In the genomic region with DNA sequence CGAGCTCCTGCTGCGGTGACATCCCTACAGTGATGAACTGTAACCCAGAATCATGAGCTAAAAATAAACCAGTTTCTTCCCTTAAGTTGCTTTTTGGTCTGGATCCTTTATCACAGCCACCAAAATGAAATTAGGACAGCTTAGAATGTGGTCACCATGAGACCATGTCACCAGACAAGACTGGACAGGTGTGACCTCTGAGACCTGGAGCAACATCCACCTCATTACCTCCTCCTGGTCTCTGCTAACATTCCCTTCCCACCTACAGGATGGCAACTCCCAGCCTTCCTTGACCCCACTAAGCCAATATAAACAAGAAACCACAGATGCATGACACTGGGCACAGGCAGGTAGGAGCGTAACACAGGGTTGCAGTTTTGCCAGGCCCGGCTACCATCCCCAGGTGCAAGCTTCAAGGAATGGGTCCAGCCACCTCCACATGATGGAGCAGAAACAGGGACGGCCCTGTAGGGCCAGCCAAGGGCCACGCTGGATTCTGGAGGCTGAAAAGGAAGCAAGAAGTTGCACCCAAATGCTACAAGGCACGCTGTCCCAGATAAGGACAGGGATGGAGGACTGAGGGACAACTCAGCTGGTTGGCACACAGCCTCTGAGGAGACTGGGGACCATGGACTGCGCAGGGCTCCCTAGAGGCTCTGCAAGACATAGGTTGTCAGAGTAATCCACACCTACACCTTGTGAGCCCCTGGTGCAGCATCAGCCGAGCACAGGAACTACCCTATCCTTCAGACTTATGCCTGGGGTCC, we compare ENCODE assay signal across 17 mouse cellular contexts. TPM values are rescaled to one million over a fixed set of nuclear protein-coding genes. Genes with fewer than 3 reads are reported as not detected.
DNase-seq lines count a peak whose midpoint lies in the region; ATAC-seq and TF ChIP-seq lines count a peak whose summit lies in the region.
"Had no signal": no experiment of that assay in that cellular context is flagged by ENCODE, and none has a peak within 500 bp of the region (broad histone marks: within the 10 kb centered on the region; RNA-seq: fewer than 3 reads in every experiment).

No protein-coding gene starts in this region.

- no peak overlapping the region for H3K4me2 ChIP-seq in heart, embryonic 13.5 days
- H3K4me2 ChIP-seq in liver, embryonic 13.5 days = peak overlapping the region; percentile 78
- H3K4me2 ChIP-seq: forebrain, embryonic 15.5 days; neural tube, embryonic 15.5 days had no signal

- no peak for ATAC-seq in heart, embryonic 13.5 days (ENCODE audit: extremely low read depth, insufficient number of reproducible peaks, low FRiP score, low TSS enrichment)
- ATAC-seq in liver, embryonic 13.5 days (ENCODE audit: low read depth) = peak; percentile 39
- no peak for ATAC-seq in inflammation-experienced regulatory T-cells, adult 6 months
- ATAC-seq: forebrain, embryonic 15.5 days had no signal

- H3K27me3 ChIP-seq in heart, embryonic 13.5 days (replicated peaks) = no peaks in the 10 kb centered on the region
- no peaks in the 10 kb centered on the region for H3K27me3 ChIP-seq in liver, embryonic 13.5 days
- H3K27me3 ChIP-seq in cerebellum, adult 2 months (ENCODE audit: control insufficient read depth, insufficient read depth, low read length) = no peaks in the 10 kb centered on the region
- H3K27me3 ChIP-seq: forebrain, embryonic 15.5 days; neural tube, embryonic 15.5 days had no signal

- DNase-seq in heart, postnatal 4 days = no peak
- DNase-seq in spleen, postnatal 4 days (ENCODE audit: low spot score in 2 of 2) = peak; percentile 47 to 70
- DNase-seq in spleen, adult 18-20 months = no peak
- DNase-seq in liver, embryonic 13.5 days = peak; percentile 52
- DNase-seq in cerebellum, adult 2 months = no peak
- DNase-seq in embryo, embryonic 10 days (ENCODE audit: low spot score) = no peak
- DNase-seq: cerebellum, adult 9-11 months; gastrocnemius, postnatal 14 days; heart, postnatal 36 days; right cerebral cortex, adult 18-20 months; thymus, postnatal 25 days had no signal

- no peak for TF ChIP-seq CTCF in cerebellum, adult 2 months (IDR thresholded peaks at IDR 0.05; ENCODE audit: borderline replicate concordance, insufficient read depth, low read depth, low read length)

- no peak for TF ChIP-seq POLR2A in cerebellum, adult 2 months (IDR thresholded peaks at IDR 0.05; ENCODE audit: borderline replicate concordance, insufficient read depth, low read length)

- 79% methylated on average over 9 of the region's 9 CpGs for WGBS in heart, embryonic 13.5 days
- WGBS in liver, embryonic 13.5 days (ENCODE audit: insufficient replicate concordance) = 53% methylated on average over 9 of the region's 9 CpGs
- 83% methylated on average over 9 of the region's 9 CpGs for WGBS in cerebellum, adult 2 months

- H3K36me3 ChIP-seq in heart, embryonic 13.5 days = peaks cover 16% of the 10 kb centered on the region
- H3K36me3 ChIP-seq in liver, embryonic 13.5 days = peaks cover 65% of the 10 kb centered on the region
- H3K36me3 ChIP-seq: forebrain, embryonic 15.5 days; neural tube, embryonic 15.5 days had no signal

- peak overlapping the region; percentile 2; the same call in 1 of the 2 replicates for H3K27ac ChIP-seq in heart, embryonic 13.5 days (replicated peaks)
- peak overlapping the region; percentile 98 for H3K27ac ChIP-seq in liver, embryonic 13.5 days
- H3K27ac ChIP-seq in cerebellum, adult 2 months (ENCODE audit: insufficient read depth, low read length) = no peak overlapping the region
- H3K27ac ChIP-seq: forebrain, embryonic 15.5 days; layer of hippocampus, adult 2 months; macrophage; neural tube, embryonic 15.5 days had no signal

- no peak overlapping the region for H3K4me3 ChIP-seq in heart, embryonic 13.5 days
- H3K4me3 ChIP-seq in liver, embryonic 13.5 days (replicated peaks) = peak overlapping the region; percentile 48; the same call in 1 of the 2 replicates
- no peak overlapping the region for H3K4me3 ChIP-seq in cerebellum, adult 2 months (replicated peaks; ENCODE audit: insufficient read depth, low read depth, low read length)
- H3K4me3 ChIP-seq: forebrain, embryonic 15.5 days; layer of hippocampus, adult 2 months; neural tube, embryonic 15.5 days had no signal

- H3K4me1 ChIP-seq in heart, embryonic 13.5 days = peaks cover 54% of the 10 kb centered on the region
- peaks cover 93% of the 10 kb centered on the region for H3K4me1 ChIP-seq in liver, embryonic 13.5 days (replicated peaks)
- H3K4me1 ChIP-seq in cerebellum, adult 2 months (ENCODE audit: control insufficient read depth, insufficient read depth, low read length) = no peaks in the 10 kb centered on the region
- H3K4me1 ChIP-seq: forebrain, embryonic 15.5 days; neural tube, embryonic 15.5 days had no signal

- no peaks in the 10 kb centered on the region for H3K9me3 ChIP-seq in heart, embryonic 13.5 days
- H3K9me3 ChIP-seq in liver, embryonic 13.5 days (replicated peaks) = no peaks in the 10 kb centered on the region
- H3K9me3 ChIP-seq: forebrain, embryonic 15.5 days; neural tube, embryonic 15.5 days had no signal

- H3K9ac ChIP-seq in heart, embryonic 13.5 days = 0 out of 2 replicates have a peak overlapping the region, but pooled peaks have one; percentile 16
- peak overlapping the region; percentile 78 for H3K9ac ChIP-seq in liver, embryonic 13.5 days
- H3K9ac ChIP-seq: forebrain, embryonic 15.5 days; neural tube, embryonic 15.5 days had no signal

RNA-seq across cellular contexts. Expression of a gene that starts 12.6 kb away (rescaled TPM):
- polyA plus RNA-seq in heart, embryonic 13.5 days (2015; fragmentation: Nextera tagmentation; extraction: Ambion mirVana) = 12.9 and 15.4 TPM in 2 replicates
- total RNA-seq in heart, postnatal 4 days (2021) = 10 to 100 TPM; 53.7 to 55.4 TPM
- 13.9 and 14.2 TPM in 2 replicates for polyA plus RNA-seq in liver, embryonic 13.5 days (2015; fragmentation: Nextera tagmentation; extraction: Ambion mirVana)
- polyA plus RNA-seq in cerebellum, adult 2 months (2012; rRNA removed) = 4.2 and 4.5 TPM in 2 replicates
- polyA plus RNA-seq in inflammation-experienced regulatory T-cells, adult 6 months (2017; shearing (Covaris generic)) = 10 to 100 TPM; 12.9 to 16.2 (median 14.5) TPM

RNA-seq across cellular contexts. Expression of a gene that starts 29.3 kb away (rescaled TPM):
- 31.0 and 34.6 TPM in 2 replicates for polyA plus RNA-seq in heart, embryonic 13.5 days (2015; fragmentation: Nextera tagmentation; extraction: Ambion mirVana)
- total RNA-seq in heart, postnatal 4 days (2021) = 10 to 100 TPM; 36.5 to 38.2 TPM
- polyA plus RNA-seq in liver, embryonic 13.5 days (2015; fragmentation: Nextera tagmentation; extraction: Ambion mirVana) = 60.6 and 64.3 TPM in 2 replicates
- polyA plus RNA-seq in cerebellum, adult 2 months (2012; rRNA removed) = 7.6 and 8.8 TPM in 2 replicates
- 10 to 100 TPM; 11.5 to 19.8 (median 11.7) TPM for polyA plus RNA-seq in inflammation-experienced regulatory T-cells, adult 6 months (2017; shearing (Covaris generic))

RNA-seq across cellular contexts. Expression of a gene that starts 38.2 kb away (rescaled TPM):
- polyA plus RNA-seq in heart, embryonic 13.5 days (2015; fragmentation: Nextera tagmentation; extraction: Ambion mirVana) = 251 and 271 TPM in 2 replicates
- 10 to 100 TPM; 58.5 to 58.8 TPM for total RNA-seq in heart, postnatal 4 days (2021)
- 198 and 218 TPM in 2 replicates for polyA plus RNA-seq in liver, embryonic 13.5 days (2015; fragmentation: Nextera tagmentation; extraction: Ambion mirVana)
- polyA plus RNA-seq in cerebellum, adult 2 months (2012; rRNA removed) = 52.9 and 57.4 TPM in 2 replicates
- polyA plus RNA-seq in inflammation-experienced regulatory T-cells, adult 6 months (2017; shearing (Covaris generic)) = 100 to 1,000 TPM; 168 to 215 (median 192) TPM

Comparison
In these comparisons a context has a peak if more than half of its experiments do, and no peak if none do; other contexts are left out.
1. DNase-seq: peak in spleen, postnatal 4 days (2 of 2) and liver, embryonic 13.5 days (single experiment); none in heart, postnatal 4 days (single experiment), spleen, adult 18-20 months (0 of 2), cerebellum, adult 2 months (0 of 2) and embryo, embryonic 10 days (single experiment).